Mouse (Mus musculus) cerebellum, postnatal 25 days (tissue): ENCODE measurements around the gene Rnaseh2a.
A peak's percentile ranks its signal among the peaks of the same experiment; 100 is the strongest.

Source experiments
- DNase-seq, 2 experiments: peaks; one replicate each; pipeline ENCODE4 v3.0.0; 2021; ENCODE audit warnings: mixed read lengths in 2 of 2

Gene Rnaseh2a

GRCm38 (mm10) chr8:84928456-84929306, 40.9 kb downstream of the Rnaseh2a start:
- peak; percentile 85 to 92 for DNase-seq

- no peak for DNase-seq
These were observed 42.1 kb downstream of the Rnaseh2a start for GRCm38 (mm10) chr8:84927513-84927912.

- DNase-seq: no peak
These were observed 44.0 kb downstream of the Rnaseh2a start for GRCm38 (mm10) chr8:84925557-84925956.

- no peak for DNase-seq
These were observed 48.0 kb downstream of the Rnaseh2a start for GRCm38 (mm10) chr8:84921596-84921995.

GRCm38 (mm10) chr8:84918646-84919045, 50.9 kb downstream of the Rnaseh2a start:
- no peak for DNase-seq

- peak in 1 of 2 experiments; percentile 49 for DNase-seq
These were observed 51.8 kb downstream of the Rnaseh2a start for GRCm38 (mm10) chr8:84917781-84918180.

- DNase-seq: peak in 1 of 2 experiments; percentile 7
These were observed 54.3 kb downstream of the Rnaseh2a start for GRCm38 (mm10) chr8:84915269-84915668.

- DNase-seq: peak; percentile 50 to 74
These were observed 55.6 kb downstream of the Rnaseh2a start for GRCm38 (mm10) chr8:84913960-84914359.

- DNase-seq: peak in 1 of 2 experiments; percentile 21
These were observed 56.1 kb downstream of the Rnaseh2a start for GRCm38 (mm10) chr8:84913502-84913900.

- peak; percentile 91 to 93 for DNase-seq
These were observed 56.6 kb downstream of the Rnaseh2a start for GRCm38 (mm10) chr8:84912895-84913501.

GRCm38 (mm10) chr8:84912391-84912790, 57.2 kb downstream of the Rnaseh2a start:
- peak in 1 of 2 experiments; percentile 51 for DNase-seq

- DNase-seq: no peak
These were observed 57.7 kb downstream of the Rnaseh2a start for GRCm38 (mm10) chr8:84911854-84912253.

- peak; percentile 81 to 82 for DNase-seq
These were observed 59.0 kb downstream of the Rnaseh2a start for GRCm38 (mm10) chr8:84910551-84910950.

GRCm38 (mm10) chr8:84909949-84910348, 59.6 kb downstream of the Rnaseh2a start:
- DNase-seq: peak in 1 of 2 experiments; percentile 24

- peak in 1 of 2 experiments; percentile 33 for DNase-seq
These were observed 60.3 kb downstream of the Rnaseh2a start for GRCm38 (mm10) chr8:84909162-84909767.

GRCm38 (mm10) chr8:84908421-84909161, 61.0 kb downstream of the Rnaseh2a start, which contains the start of gene Dnase2a:
Gene Dnase2a, plus strand, starts transcription at chr8:84908560.
- peak; percentile 79 to 86 for DNase-seq

GRCm38 (mm10) chr8:84907979-84908378, 61.6 kb downstream of the Rnaseh2a start:
- DNase-seq: peak in 1 of 2 experiments; percentile 21

GRCm38 (mm10) chr8:84907493-84907892, 62.1 kb downstream of the Rnaseh2a start:
- no peak for DNase-seq

GRCm38 (mm10) chr8:84907037-84907436, 62.5 kb downstream of the Rnaseh2a start:
- no peak for DNase-seq
